Mouse (Mus musculus) kidney, embryonic 14.5 days (tissue): Measurements from ENCODE around the gene Tmem125. TPM values are rescaled to one million over a fixed set of nuclear protein-coding genes. Genes with fewer than 3 reads are reported as not detected.

Experiments used
- ATAC-seq: fragments of 200-750 bp; cut with Nextera tagmentation; 2 replicates; pipeline ENCODE4 v1.8.0; 2017; ENCODE audit warnings: moderate number of reproducible peaks, mild to moderate bottlenecking, moderate TSS enrichment, moderate library complexity; ENCODE audit not compliant: low FRiP score, low TSS enrichment
- H3K27ac ChIP-seq: fragments of 300-500 bp; sonication (generic); 2 replicates; pipeline ENCODE4 v1.5.1; 2014; ENCODE audit warnings: low read depth, mild to moderate bottlenecking, low read length, moderate library complexity, mixed read lengths
- H3K27me3 ChIP-seq: fragments of 300-500 bp; sonication (generic); 2 replicates; pipeline ENCODE4 v1.6.1; 2014; ENCODE audit warnings: mild to moderate bottlenecking, low read length; ENCODE audit not compliant: control insufficient read depth, insufficient read depth
- H3K36me3 ChIP-seq: fragments of 300-500 bp; sonication (generic); 2 replicates; pipeline ENCODE4 v1.6.1; 2014; ENCODE audit warnings: low read length, mixed read lengths; ENCODE audit not compliant: control insufficient read depth, insufficient read depth
- H3K4me1 ChIP-seq: fragments of 300-500 bp; sonication (generic); 2 replicates; pipeline ENCODE4 v1.6.1; 2014; ENCODE audit warnings: low read length, mixed read lengths; ENCODE audit not compliant: control insufficient read depth, insufficient read depth
- H3K4me2 ChIP-seq: fragments of 300-500 bp; sonication (generic); replicated peaks from 2 replicates; pipeline ENCODE4 v1.6.1; 2014; ENCODE audit warnings: low read depth, mild to moderate bottlenecking, low read length
- H3K4me3 ChIP-seq: fragments of 300-500 bp; sonication (generic); 2 replicates; pipeline ENCODE4 v1.5.1; 2014; ENCODE audit warnings: mild to moderate bottlenecking, low read length
- H3K9ac ChIP-seq: fragments of 300-500 bp; sonication (generic); 2 replicates; pipeline ENCODE4 v1.6.1; 2014; ENCODE audit warnings: low read depth, mild to moderate bottlenecking, low read length, moderate library complexity
- H3K9me3 ChIP-seq: fragments of 300-500 bp; sonication (generic); 2 replicates; pipeline ENCODE4 v1.6.1; 2016; ENCODE audit warnings: low read length; ENCODE audit not compliant: control insufficient read depth
- WGBS: fragments of 180-500 bp; shearing (Covaris S2); extraction: QIAGEN DNeasy Blood & Tissue Kit; methylation state at CpG from one replicate; pipeline ENCODE4 v1.1.7; 2014; 5-methylcytosine and 5-hydroxymethylcytosine counted together
- polyA plus RNA-seq: library from polyadenylated mRNA; unstranded; fragments of >200 nt; fragmentation: Nextera tagmentation; extraction: Ambion mirVana; gene quantifications from 2 replicates; pipeline ENCODE4 v1.2.1, GENCODE M21; 2014

The Tmem125 gene
- polyA plus RNA-seq, 1 experiment from 2014 or later = 4.1 TPM

DNA sequence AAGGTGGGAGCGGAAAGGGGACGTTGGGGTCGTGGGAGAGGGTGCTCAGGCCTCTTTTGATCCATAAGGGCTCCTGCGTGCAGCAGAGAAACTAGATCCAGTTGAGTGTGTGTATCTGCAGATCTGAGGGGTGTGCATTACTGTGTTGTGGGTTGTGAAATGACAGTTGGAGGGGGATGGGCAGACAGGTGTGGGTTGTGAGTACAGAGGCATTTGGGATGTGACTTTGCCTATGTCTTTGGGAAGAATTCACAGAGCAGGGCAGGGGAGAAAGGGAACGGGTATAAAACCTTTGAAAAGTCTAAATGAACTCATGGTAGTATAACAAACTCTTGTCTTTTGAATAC is 16.5 kb downstream of the Tmem125 start:
- Histone ChIP-seq H3K4me2 (peak overlapping the region; percentile 25), H3K9ac (no peak overlapping the region), H3K4me3 (peak overlapping the region; percentile 17; the same call in 1 of the 2 replicates), H3K4me1 (no peaks in the 10 kb centered on the region; the same call in 1 of the 2 replicates), H3K27me3 (no peaks in the 10 kb centered on the region), H3K27ac (peak overlapping the region; percentile 62; the same call in 1 of the 2 replicates), H3K9me3 (no peaks in the 10 kb centered on the region), H3K36me3 (no peaks in the 10 kb centered on the region)
- ATAC-seq = no peak
- 44% methylated on average over 5 of the region's 5 CpGs for WGBS

DNA sequence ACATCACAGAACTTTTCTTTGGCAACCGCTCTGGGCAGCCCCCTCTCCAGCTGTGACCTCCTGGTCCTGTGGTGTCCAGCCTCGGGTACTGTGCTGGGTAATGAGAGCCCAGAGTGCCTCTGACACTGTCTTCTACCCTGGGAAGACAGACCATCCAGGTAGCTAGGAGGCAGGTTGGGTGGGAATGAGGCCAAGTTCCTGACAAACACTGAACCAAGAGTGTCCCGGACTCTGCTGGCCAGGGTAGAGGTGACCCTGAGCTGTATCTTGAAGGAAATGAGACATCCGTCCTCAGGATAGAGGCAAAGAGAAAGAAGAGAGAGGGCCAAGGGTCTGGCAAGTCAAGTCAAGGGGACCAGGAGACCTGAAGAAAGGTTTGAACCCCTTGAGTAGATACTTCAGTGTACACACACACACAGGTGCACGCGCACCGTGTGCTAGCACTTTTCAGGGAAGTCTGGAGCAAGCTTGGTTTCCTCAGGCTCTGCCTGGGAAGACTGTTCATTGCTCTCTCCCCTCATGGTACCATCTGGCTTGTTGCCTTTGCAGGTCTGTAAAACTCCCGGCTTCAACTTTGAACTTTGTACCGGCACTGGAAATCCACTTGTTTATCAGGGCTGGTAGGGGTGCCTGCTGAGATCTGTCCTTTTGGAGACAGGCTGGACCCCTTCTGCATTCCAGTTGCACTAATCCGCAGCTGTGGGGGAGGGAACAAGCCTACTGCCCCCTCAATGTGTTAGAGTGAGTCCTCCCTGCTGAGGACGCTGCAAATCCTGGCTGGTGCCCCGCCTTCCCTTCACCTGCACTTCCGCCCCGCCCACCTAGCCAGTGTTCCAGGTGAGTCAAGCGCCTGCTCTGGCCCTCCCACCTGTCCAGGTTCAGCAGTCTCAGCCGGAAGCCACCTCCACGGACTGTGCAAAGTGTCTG is 17.2 kb downstream of the Tmem125 start, which contains the start of gene 2610528J11Rik:
Gene 2610528J11Rik, plus strand, starts transcription at position 592 of the 927 bp plus-strand sequence.
- peak; percentile 61 for ATAC-seq
- WGBS = 43% methylated on average over 17 of the region's 17 CpGs
- no peaks in the 10 kb centered on the region for H3K27me3 ChIP-seq
- no peaks in the 10 kb centered on the region for H3K36me3 ChIP-seq
- H3K4me2 ChIP-seq = peak within 1 kb of the TSS; percentile 25
- H3K4me1 ChIP-seq = no peaks in the 10 kb centered on the region
- H3K4me3 ChIP-seq = peak within 1 kb of the TSS; percentile 17; the same call in 1 of the 2 replicates
- H3K27ac ChIP-seq = peak within 1 kb of the TSS; percentile 62; the same call in 1 of the 2 replicates
- H3K9ac ChIP-seq = no peak within 1 kb of the TSS
- no peaks in the 10 kb centered on the region for H3K9me3 ChIP-seq

DNA sequence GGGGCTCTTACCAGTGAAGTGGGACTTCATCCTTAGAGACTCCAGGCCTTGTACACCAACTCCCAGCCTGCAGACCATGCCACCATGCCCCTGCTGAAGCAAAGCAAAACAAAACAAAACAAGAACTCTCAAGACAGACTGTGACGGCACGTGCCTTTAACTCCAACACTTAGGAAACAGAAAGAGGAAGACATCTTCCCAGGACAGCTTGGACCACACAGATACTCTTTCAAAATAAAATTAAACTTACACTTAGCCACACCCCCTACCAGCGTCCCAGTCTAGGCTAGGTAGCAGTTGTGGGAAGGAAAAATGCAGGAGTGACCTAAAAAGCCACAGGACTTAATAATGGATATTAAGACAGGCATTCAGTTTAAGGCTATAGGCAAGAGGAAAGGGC is 18.1 kb downstream of the Tmem125 start:
- ATAC-seq = no peak
- Histone ChIP-seq H3K4me1 (no peaks in the 10 kb centered on the region), H3K4me2 (no peak overlapping the region), H3K36me3 (no peaks in the 10 kb centered on the region), H3K9ac (no peak overlapping the region), H3K27me3 (no peaks in the 10 kb centered on the region), H3K4me3 (no peak overlapping the region), H3K27ac (no peak overlapping the region), H3K9me3 (no peaks in the 10 kb centered on the region)
- WGBS = 77% methylated on average over 3 of the region's 3 CpGs

DNA sequence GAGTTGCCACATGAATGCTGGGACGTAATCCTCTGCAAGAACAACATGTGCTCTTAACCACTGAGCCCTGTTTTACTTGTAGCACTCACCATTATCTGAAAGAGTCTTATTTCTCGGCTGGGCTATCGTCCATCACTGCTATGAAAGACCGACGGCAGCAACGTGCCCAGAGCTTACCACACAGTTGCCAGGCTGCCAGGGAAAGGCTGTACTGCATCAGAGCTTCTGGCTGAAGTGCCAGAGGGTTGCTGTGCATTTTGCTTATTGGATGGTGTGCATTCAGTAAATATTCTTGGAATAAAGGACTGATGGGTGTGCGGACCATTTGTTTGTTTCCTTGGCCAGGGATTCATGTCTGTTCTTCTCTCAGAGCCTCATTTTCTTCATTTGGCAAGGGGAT is 19.9 kb downstream of the Tmem125 start:
- Histone ChIP-seq H3K9me3 (no peaks in the 10 kb centered on the region), H3K36me3 (no peaks in the 10 kb centered on the region), H3K4me3 (no peak overlapping the region), H3K9ac (no peak overlapping the region), H3K27ac (no peak overlapping the region), H3K4me2 (no peak overlapping the region), H3K4me1 (no peaks in the 10 kb centered on the region), H3K27me3 (no peaks in the 10 kb centered on the region)
- ATAC-seq = no peak
- 77% methylated on average over 7 of the region's 7 CpGs for WGBS

DNA sequence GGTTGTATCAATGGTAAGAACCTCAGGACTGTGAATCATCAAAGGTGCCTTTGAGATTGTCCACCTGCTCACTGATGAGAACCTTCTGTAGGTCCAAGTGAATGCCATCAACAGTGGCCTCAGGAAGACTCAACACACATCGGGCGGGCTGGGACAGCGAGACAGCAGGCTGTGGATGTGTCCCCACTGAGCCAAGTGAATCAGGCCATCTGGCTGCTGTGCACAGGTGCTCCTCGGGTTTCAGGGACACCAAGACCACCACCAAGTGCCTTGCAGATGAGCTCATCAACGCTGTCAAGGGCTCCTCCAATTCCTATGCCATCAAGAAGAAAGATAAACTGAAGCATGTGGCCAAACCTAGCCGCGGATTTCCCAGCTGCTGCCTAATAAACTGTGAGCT is 21.6 kb downstream of the Tmem125 start:
- H3K9me3 ChIP-seq = no peaks in the 10 kb centered on the region
- no peaks in the 10 kb centered on the region for H3K4me1 ChIP-seq
- no peak overlapping the region for H3K4me3 ChIP-seq
- no peak for ATAC-seq
- H3K27me3 ChIP-seq = no peaks in the 10 kb centered on the region
- no peak overlapping the region for H3K9ac ChIP-seq
- no peak overlapping the region for H3K4me2 ChIP-seq
- 85% methylated on average over 7 of the region's 7 CpGs for WGBS
- H3K36me3 ChIP-seq = no peaks in the 10 kb centered on the region
- H3K27ac ChIP-seq = no peak overlapping the region

DNA sequence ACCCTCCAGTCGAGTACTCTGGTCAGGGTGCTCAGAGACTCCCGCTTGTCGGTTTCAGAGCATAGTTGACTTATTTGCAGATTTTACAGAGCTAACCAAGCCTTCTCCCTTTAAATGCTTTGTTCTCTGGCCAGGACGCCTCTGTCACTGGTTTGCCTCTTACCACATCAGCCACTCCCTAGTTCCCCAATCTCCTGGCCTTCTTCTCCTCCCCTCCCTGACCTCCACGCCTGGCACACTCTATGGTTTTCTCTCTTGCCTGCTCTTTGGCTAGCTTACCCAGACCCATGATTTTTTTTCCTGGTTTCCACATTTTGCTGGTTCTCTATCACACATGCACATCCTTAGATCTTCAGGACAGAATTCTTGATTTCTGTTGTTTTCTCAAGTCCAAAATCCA is 25.6 kb downstream of the Tmem125 start:
- no peaks in the 10 kb centered on the region for H3K36me3 ChIP-seq
- H3K4me2 ChIP-seq = no peak overlapping the region
- no peak overlapping the region for H3K9ac ChIP-seq
- H3K4me1 ChIP-seq = no peaks in the 10 kb centered on the region
- 78% methylated on average over 5 of the region's 5 CpGs for WGBS
- no peaks in the 10 kb centered on the region for H3K27me3 ChIP-seq
- H3K27ac ChIP-seq = no peak overlapping the region
- no peak for ATAC-seq
- no peaks in the 10 kb centered on the region for H3K9me3 ChIP-seq
- no peak overlapping the region for H3K4me3 ChIP-seq

DNA sequence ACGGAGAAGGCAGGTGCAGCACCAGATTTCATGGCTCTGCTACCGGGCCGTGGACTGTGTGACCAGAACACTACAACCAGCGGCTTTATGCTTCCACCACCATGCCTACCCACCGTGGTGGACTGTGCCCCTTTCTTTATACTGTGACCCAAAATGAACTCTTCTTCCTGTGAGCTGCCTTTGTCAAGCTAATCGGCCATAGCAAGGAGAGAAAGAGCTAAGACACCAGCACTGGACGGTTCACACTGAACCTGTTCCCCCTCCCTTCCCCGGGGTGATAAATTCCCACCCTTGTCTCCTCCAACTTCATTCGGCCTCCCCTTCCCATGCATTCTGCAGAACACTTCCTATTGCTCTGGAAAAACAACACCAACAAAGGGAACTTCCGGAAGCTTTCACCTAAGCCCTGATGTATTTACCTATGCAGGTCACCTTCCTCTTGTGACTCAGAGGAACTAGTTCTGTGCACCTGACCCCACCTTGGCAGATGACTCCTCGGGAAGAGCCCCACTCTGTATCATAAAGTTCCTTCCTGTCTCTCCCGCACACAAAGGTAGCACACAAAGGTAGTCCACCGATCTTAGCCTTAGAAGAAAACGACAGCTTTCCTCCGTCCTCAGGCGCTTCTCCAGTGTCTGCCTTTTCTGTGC is 26.2 kb downstream of the Tmem125 start:
- no peaks in the 10 kb centered on the region for H3K36me3 ChIP-seq
- H3K4me2 ChIP-seq = no peak overlapping the region
- H3K9me3 ChIP-seq = no peaks in the 10 kb centered on the region
- ATAC-seq = no peak
- no peaks in the 10 kb centered on the region for H3K27me3 ChIP-seq
- WGBS = 36% methylated on average over 16 of the region's 16 CpGs
- H3K4me3 ChIP-seq = no peak overlapping the region
- no peak overlapping the region for H3K27ac ChIP-seq
- H3K9ac ChIP-seq = no peak overlapping the region
- H3K4me1 ChIP-seq = no peaks in the 10 kb centered on the region

DNA sequence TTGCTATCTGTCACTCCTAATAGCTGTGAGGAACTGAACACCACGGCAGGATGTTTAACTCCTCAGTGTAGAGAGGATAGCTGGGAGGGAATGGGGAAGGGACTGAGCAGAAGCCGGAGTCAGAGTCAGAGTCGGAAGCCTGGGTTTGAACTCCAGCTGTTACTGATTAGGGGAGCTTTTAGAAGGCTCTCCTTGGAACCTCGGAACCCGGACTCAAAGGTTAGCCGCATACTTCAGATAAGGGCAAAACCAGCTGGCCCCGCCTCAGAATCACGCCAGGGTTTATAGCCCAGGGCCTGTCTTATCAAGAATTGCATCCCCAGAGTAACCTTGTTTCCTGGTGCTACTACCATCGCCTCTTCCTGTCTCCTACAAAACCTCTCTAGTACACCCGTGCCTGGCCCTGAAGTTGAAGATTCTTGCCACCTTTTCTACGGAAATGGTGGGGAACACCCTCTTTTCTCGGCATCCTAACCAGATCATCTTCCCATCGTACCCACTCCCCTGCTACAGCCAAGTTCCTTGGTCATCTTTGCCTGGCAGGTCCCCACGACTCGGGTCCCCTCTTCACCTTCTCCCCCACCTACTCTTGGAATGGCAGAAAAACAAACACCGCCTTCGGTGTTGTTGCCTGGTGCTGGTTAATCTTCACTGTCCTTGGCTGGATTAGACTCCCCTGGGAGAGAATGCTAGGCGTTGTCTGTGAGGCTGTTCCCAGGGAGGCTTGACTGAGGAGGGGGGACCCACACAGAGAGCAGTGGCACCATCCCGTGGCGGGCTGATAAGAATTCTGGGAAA is 26.9 kb downstream of the Tmem125 start:
- no peak for ATAC-seq
- H3K4me2 ChIP-seq = no peak overlapping the region

More for the DNA sequence above, 26.9 kb downstream of the Tmem125 start:
- 22% methylated on average over 20 of the region's 20 CpGs for WGBS
- H3K27ac ChIP-seq = no peak overlapping the region
- H3K27me3 ChIP-seq = no peaks in the 10 kb centered on the region
- H3K36me3 ChIP-seq = no peaks in the 10 kb centered on the region
- no peak overlapping the region for H3K9ac ChIP-seq
- no peaks in the 10 kb centered on the region for H3K4me1 ChIP-seq
- H3K9me3 ChIP-seq = no peaks in the 10 kb centered on the region
- no peak overlapping the region for H3K4me3 ChIP-seq
